Mouse (Mus musculus): ENCODE measurements at regions not wholly inside any gene's neighbourhood (a gene's known extent, or its start where the extent isn't known, plus 50 kb on each side); places are given as distances from the start of the nearest gene placed in this dataset.

GRCm38 (mm10) chr7:145114660-145115059 lies 93.3 kb downstream of the 1810010D01Rik start:
- TF ChIP-seq GABPA (IDR thresholded peaks at IDR 0.05; ENCODE audit: low read depth, low read length), result no peak
- no peak for TF ChIP-seq EP300 (IDR thresholded peaks at IDR 0.05; ENCODE audit: low read depth in 1 of 2, low read length in 2 of 2)
- 0 out of 6 replicates have a peak, but pooled peaks of 1 of the 3 experiments have one; percentile 3 for TF ChIP-seq CTCF (IDR thresholded peaks at IDR 0.05 in 2 of 3, conservative IDR thresholded peaks at IDR 0.05 in 1 of 3; ENCODE audit: control insufficient read depth in 1 of 3, insufficient read depth in 1 of 3, low read depth in 2 of 3, low read length in 3 of 3, poor library complexity in 1 of 3, severe bottlenecking in 1 of 3)
- no peak for TF ChIP-seq POLR2A (IDR thresholded peaks at IDR 0.05; ENCODE audit: control insufficient read depth in 1 of 2, insufficient read depth in 1 of 2, low read depth in 1 of 2, low read length in 2 of 2, poor library complexity in 1 of 2)
- TF ChIP-seq SMC3 (IDR thresholded peaks at IDR 0.05; ENCODE audit: low read depth, low read length), result no peak
- no peak for TF ChIP-seq MAFK (IDR thresholded peaks at IDR 0.05; ENCODE audit: borderline replicate concordance, low read depth, low read length)
- TF ChIP-seq SIN3A (IDR thresholded peaks at IDR 0.05; ENCODE audit: low read length), result no peak
- TF ChIP-seq ZNF384 (IDR thresholded peaks at IDR 0.05; ENCODE audit: low read depth, low read length), result no peak
- no peak for TF ChIP-seq GATA1 (IDR thresholded peaks at IDR 0.05; ENCODE audit: low read depth, low read length)
- TF ChIP-seq JUND (IDR thresholded peaks at IDR 0.05; ENCODE audit: low read depth, low read length), result no peak
- no peak for TF ChIP-seq USF1 (IDR thresholded peaks at IDR 0.05; ENCODE audit: low read depth, low read length)
- TF ChIP-seq MAX (IDR thresholded peaks at IDR 0.05; ENCODE audit: low read length), result no peak
